Mouse (Mus musculus) heart, embryonic 11.5 days (tissue): ENCODE measurements around the gene Cul4a. TPM values are rescaled to one million over a fixed set of nuclear protein-coding genes. Genes with fewer than 3 reads are reported as not detected.

Experiments
- ATAC-seq: fragments of 200-750 bp; cut with Nextera tagmentation; replicated peaks from 2 replicates; pipeline ENCODE4 v1.8.0; 2017; ENCODE audit warnings: moderate library complexity; ENCODE audit not compliant: insufficient number of reproducible peaks, low FRiP score, low TSS enrichment
- H3K27ac ChIP-seq: fragments of 300-500 bp; sonication (generic); 2 replicates; pipeline ENCODE4 v1.5.1; 2014; ENCODE audit warnings: mild to moderate bottlenecking, low read depth, low read length
- H3K27me3 ChIP-seq: fragments of 300-500 bp; sonication (generic); 2 replicates; pipeline ENCODE4 v1.6.1; 2014; ENCODE audit warnings: mild to moderate bottlenecking, low read length, mixed read lengths; ENCODE audit not compliant: control insufficient read depth, insufficient read depth
- H3K36me3 ChIP-seq: fragments of 300-500 bp; sonication (generic); 2 replicates; pipeline ENCODE4 v1.6.1; 2014; ENCODE audit warnings: mild to moderate bottlenecking, low read length, moderate library complexity, mixed read lengths; ENCODE audit not compliant: control insufficient read depth, insufficient read depth
- H3K4me1 ChIP-seq: fragments of 300-500 bp; sonication (generic); 2 replicates; pipeline ENCODE4 v1.6.1; 2014; ENCODE audit warnings: low read length; ENCODE audit not compliant: control insufficient read depth, insufficient read depth
- H3K4me2 ChIP-seq: fragments of 300-500 bp; sonication (generic); 2 replicates; pipeline ENCODE4 v1.6.1; 2014; ENCODE audit warnings: mild to moderate bottlenecking, moderate library complexity
- H3K4me3 ChIP-seq: fragments of 300-500 bp; sonication (generic); 2 replicates; pipeline ENCODE4 v1.5.1; 2014; ENCODE audit warnings: low read depth, low read length
- H3K9ac ChIP-seq: fragments of 300-500 bp; sonication (generic); 2 replicates; pipeline ENCODE4 v1.6.1; 2014; ENCODE audit warnings: mild to moderate bottlenecking, low read depth, low read length, moderate library complexity
- H3K9me3 ChIP-seq: fragments of 300-500 bp; sonication (generic); replicated peaks from 2 replicates; pipeline ENCODE4 v1.6.1; 2016; ENCODE audit warnings: low read length; ENCODE audit not compliant: control insufficient read depth
- WGBS: fragments of 180-500 bp; shearing (Covaris S2); extraction: QIAGEN DNeasy Blood & Tissue Kit; methylation state at CpG from one replicate; pipeline ENCODE4 v1.1.7; 2014; ENCODE audit not compliant: insufficient replicate concordance; 5-methylcytosine and 5-hydroxymethylcytosine counted together
- polyA plus RNA-seq: library from polyadenylated mRNA; unstranded; fragments of >200 nt; fragmentation: Nextera tagmentation; extraction: Ambion mirVana; gene quantifications from 2 replicates; pipeline ENCODE4 v1.2.1, GENCODE M21; 2014

Gene Cul4a
- polyA plus RNA-seq, 1 experiment from 2014 or later = 111 TPM

DNA sequence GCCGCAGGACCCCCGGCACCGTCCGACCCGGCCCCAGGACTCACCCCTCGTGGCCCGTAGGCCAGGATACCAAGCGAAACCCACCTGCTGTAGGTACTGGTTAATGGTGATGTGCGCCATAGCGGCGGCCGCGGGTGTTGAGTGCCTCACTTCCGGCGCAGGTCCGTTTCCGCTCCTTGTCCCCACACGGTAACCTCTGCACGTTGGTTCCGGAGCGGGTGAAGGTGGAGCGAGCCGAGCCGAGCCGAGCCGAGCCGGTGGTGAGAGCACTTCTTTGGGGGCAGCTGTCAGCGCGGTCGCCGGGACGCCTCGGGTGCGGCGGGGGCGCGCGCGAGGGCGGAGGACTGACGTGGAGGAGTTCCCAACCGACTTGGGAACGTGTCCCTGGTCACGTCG is 732 bp upstream of the Cul4a start:
- Histone ChIP-seq H3K9me3 (no peaks in the 10 kb centered on the region), H3K27me3 (no peaks in the 10 kb centered on the region), H3K36me3 (no peaks in the 10 kb centered on the region), H3K9ac (peak overlapping the region; percentile 96), H3K4me3 (peak overlapping the region; percentile 98), H3K27ac (peak overlapping the region; percentile 96), H3K4me1 (peaks cover 24% of the 10 kb centered on the region), H3K4me2 (peak overlapping the region; percentile 74)
- ATAC-seq = peak; percentile 78
- 0% methylated on average over 45 of the region's 45 CpGs for WGBS

DNA sequence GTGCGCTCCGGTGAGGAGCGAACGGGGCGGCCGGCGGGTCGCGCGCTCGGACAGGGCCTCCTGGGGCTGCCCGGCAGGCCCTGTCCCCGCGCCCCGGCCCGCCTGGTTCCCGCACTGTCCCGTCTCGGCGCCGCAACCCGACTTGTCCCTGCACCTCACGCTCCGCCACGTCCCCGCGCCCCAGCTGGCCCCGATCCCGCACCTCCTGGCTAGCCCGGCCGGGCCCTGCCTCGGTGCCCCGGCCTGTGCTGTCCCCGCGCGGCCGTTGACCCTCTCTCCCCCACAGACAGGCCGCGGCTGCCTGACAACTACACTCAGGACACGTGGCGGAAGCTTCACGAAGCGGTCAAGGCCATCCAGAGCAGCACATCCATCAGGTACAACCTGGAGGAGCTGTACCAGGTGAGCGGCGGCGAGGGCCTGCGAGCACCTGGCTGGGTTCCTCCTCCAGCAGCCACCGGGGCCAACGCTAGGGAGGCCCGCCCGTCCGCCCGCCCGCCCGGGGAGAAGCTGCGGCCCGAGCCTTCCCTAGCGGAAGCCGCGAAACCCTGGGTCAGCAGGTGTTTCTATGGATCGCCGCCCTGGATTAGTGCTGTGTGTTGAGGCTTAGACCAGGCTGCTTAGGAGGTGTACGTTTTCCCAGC is 609 bp downstream of the Cul4a start:
- Histone ChIP-seq H3K27ac (peak overlapping the region; percentile 69), H3K27me3 (no peaks in the 10 kb centered on the region), H3K9me3 (no peaks in the 10 kb centered on the region), H3K36me3 (no peaks in the 10 kb centered on the region), H3K4me2 (peak overlapping the region; percentile 92), H3K4me3 (peak overlapping the region; percentile 98), H3K9ac (peak overlapping the region; percentile 95), H3K4me1 (peaks cover 25% of the 10 kb centered on the region)
- WGBS = under 1% methylated on average over 48 of the region's 63 CpGs
- ATAC-seq = peak; percentile 47

DNA sequence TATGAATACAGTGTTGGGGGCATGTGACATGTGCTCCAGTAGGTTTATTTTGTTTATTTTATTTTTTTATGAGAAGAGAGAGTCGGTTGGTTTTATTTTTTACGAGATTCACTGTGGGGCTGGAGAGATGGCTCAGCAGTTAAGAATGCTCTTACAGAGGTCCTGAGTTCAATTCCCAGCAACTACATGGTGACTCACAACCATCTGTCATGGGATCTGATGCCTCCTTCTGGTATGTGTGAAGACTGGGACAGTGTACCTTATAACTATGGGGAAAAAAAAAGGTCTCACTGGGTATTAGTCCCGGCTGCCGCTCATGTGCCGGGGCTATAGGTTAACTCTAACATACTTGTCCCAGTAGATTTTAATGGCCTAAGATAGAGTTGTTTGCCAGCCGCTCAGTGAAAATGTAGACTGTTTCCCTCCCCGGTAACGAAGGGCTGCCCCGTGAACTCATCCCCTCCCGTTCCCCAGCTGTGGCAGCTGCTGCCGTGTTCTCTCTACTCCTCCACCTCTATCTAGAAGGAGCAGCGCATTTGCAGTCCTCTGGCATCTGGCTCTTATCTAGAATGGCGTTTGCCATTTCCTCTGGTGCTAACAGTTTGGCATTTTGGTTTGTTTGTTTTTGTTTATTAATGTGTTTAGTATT is 2.7 kb downstream of the Cul4a start:
- WGBS = 59% methylated on average over 13 of the region's 13 CpGs
- H3K4me3 ChIP-seq = no peak overlapping the region
- ATAC-seq = no peak
- no peaks in the 10 kb centered on the region for H3K36me3 ChIP-seq
- H3K4me1 ChIP-seq = peaks cover 28% of the 10 kb centered on the region
- H3K9ac ChIP-seq = no peak overlapping the region
- H3K4me2 ChIP-seq = peak overlapping the region; percentile 34
- 0 out of 2 replicates have a peak overlapping the region, but pooled peaks have one; percentile 37 for H3K27ac ChIP-seq
- no peaks in the 10 kb centered on the region for H3K27me3 ChIP-seq
- H3K9me3 ChIP-seq = no peaks in the 10 kb centered on the region

DNA sequence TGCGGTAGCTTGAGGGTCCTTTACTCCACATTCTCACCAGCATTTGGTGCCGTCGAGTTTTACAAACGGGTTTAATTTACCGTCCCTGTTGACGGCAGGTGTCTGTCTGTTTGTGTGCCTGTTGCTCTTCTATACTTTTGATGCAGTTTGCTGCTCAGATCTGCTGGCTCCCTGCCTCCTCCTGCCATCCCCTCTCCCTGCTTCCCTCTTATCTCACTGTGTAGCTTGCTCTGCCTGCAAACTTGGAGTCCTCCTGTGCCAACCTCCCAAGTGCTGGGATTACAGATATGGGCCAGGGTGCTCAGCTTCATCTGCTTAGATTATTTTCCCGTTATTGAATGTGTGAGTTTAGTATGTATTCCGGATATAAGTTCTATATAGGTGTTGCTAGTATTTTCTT is 3.5 kb downstream of the Cul4a start:
- Histone ChIP-seq H3K4me1 (peaks cover 24% of the 10 kb centered on the region), H3K27me3 (no peaks in the 10 kb centered on the region), H3K27ac (no peak overlapping the region), H3K9ac (no peak overlapping the region), H3K36me3 (no peaks in the 10 kb centered on the region), H3K9me3 (no peaks in the 10 kb centered on the region), H3K4me2 (peak overlapping the region; percentile 4; the same call in 1 of the 2 replicates), H3K4me3 (no peak overlapping the region)
- WGBS = 75% methylated on average over 8 of the region's 8 CpGs
- no peak for ATAC-seq

DNA sequence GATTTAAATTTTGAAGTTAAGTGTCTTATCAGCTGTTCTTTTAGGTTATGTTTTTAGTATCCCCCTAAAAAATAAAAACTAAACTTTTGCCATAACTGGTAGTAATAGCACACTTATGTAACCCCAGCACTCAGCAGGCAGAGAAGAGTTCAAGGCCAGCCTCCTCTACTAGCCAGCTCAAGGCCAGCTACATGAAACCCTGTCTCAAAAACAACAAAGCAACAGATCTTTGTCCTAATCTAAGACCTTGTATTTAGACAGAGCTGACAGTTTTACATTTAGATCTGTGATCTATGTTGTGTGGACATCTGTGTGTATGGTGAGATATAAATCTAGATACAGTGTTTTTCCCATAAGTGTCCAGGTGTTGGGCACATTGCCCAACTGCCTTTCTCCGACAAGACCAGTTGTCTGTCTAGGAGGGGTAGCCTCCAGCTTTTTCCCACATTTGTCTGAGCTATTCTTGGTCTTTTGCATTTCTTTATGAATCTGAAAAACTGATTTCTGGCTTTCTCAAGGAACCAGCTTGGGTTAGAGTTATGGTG is 4.1 kb downstream of the Cul4a start:
- H3K9me3 ChIP-seq = no peaks in the 10 kb centered on the region
- no peaks in the 10 kb centered on the region for H3K27me3 ChIP-seq
- no peak overlapping the region for H3K4me3 ChIP-seq
- H3K36me3 ChIP-seq = no peaks in the 10 kb centered on the region
- H3K27ac ChIP-seq = no peak overlapping the region
- 83% methylated on average over 1 of the region's 1 CpGs for WGBS
- no peak for ATAC-seq
- peaks cover 22% of the 10 kb centered on the region for H3K4me1 ChIP-seq
- H3K4me2 ChIP-seq = no peak overlapping the region
- H3K9ac ChIP-seq = no peak overlapping the region

DNA sequence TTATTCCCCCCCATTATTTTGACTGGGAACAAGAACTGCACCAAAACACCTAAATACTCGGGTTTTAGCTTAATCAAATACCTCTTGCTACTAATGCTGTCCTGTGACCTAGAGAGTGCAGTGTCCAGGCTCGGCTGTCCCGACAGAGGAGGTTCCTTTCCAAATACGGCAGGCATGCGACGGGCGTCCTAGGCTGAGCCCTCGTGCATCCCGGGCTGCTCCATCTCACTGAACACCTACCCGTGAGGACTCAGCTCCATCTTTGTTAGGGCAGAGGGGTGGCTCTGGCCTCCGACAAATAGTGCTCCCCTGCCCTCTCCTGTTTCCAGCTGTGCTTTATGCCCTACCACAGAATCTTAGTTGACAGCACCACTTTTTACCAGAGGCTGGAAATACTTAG is 6.5 kb downstream of the Cul4a start:
- H3K4me3 ChIP-seq = no peak overlapping the region
- H3K4me1 ChIP-seq = peaks cover 19% of the 10 kb centered on the region
- H3K9ac ChIP-seq = no peak overlapping the region
- H3K36me3 ChIP-seq = peaks cover 6% of the 10 kb centered on the region; the same call in 1 of the 2 replicates
- WGBS = 72% methylated on average over 11 of the region's 11 CpGs
- no peak overlapping the region for H3K27ac ChIP-seq
- ATAC-seq = no peak
- H3K4me2 ChIP-seq = no peak overlapping the region
- no peaks in the 10 kb centered on the region for H3K27me3 ChIP-seq
- no peaks in the 10 kb centered on the region for H3K9me3 ChIP-seq

DNA sequence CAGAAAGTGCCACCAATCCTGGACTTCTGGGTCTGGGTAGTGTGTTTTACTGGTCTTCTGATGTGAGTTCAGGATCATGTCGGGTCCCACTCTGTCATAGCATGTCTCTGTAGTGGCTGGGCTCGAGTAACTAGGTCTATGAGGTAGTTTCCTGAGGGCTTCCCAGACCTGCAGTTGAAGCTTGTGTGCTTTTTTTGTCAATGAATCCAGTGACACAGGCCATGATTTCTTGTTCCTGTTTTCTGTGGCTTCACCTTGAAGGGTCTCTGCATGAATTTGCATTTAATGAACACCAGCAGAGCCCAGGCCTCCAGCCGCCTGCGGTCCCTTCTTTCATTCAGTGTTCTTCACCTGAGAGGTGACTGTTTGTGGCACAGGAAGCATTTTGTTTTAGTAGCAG is 7.8 kb downstream of the Cul4a start:
- no peak overlapping the region for H3K27ac ChIP-seq
- no peak overlapping the region for H3K4me2 ChIP-seq
- H3K27me3 ChIP-seq = no peaks in the 10 kb centered on the region
- no peaks in the 10 kb centered on the region for H3K9me3 ChIP-seq
- peaks cover 15% of the 10 kb centered on the region for H3K4me1 ChIP-seq
- 88% methylated on average over 4 of the region's 4 CpGs for WGBS
- no peak overlapping the region for H3K4me3 ChIP-seq
- H3K36me3 ChIP-seq = peaks cover 6% of the 10 kb centered on the region; the same call in 1 of the 2 replicates
- H3K9ac ChIP-seq = no peak overlapping the region
- no peak for ATAC-seq

DNA sequence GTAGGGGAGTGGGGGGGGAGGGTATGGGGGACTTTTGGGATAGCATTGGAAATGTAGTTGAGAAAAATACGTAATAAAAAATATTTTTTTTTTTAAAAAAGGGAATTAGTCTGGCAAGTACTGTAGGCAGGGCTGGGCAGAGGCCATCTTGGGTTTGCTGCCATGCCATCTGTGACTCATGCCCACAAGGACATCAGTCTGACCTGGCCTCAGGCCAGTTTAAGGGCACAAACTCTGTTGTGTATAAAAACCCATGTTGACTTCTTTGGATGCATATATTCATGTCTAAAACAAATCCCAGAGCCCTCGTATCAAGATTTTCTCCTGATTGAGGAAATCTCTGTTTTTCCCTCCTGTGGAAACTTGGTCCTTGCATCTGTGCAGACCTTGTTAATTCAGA is 11.7 kb downstream of the Cul4a start:
- Histone ChIP-seq H3K4me1 (peaks cover 12% of the 10 kb centered on the region), H3K27ac (no peak overlapping the region), H3K27me3 (no peaks in the 10 kb centered on the region), H3K9me3 (no peaks in the 10 kb centered on the region), H3K4me3 (no peak overlapping the region), H3K9ac (no peak overlapping the region), H3K4me2 (no peak overlapping the region), H3K36me3 (peaks cover 9% of the 10 kb centered on the region; the same call in 1 of the 2 replicates)
- 93% methylated on average over 2 of the region's 2 CpGs for WGBS
- ATAC-seq = no peak
